Mouse (Mus musculus) effector memory CD4-positive, alpha-beta T cell, adult 5 months (primary cell): ENCODE measurements around the gene Celsr2. TPM values are rescaled to one million over a fixed set of nuclear protein-coding genes. Genes with fewer than 3 reads are reported as not detected.

Experiments
- polyA plus RNA-seq: library from polyadenylated mRNA; unstranded; fragments of 100-300 nt; shearing (Covaris generic); gene quantifications from one replicate; pipeline ENCODE4 v1.2.1, GENCODE M21; 2017

Gene Celsr2
- 0.51 TPM for polyA plus RNA-seq

GRCm38 (mm10) chr3:108414857-108415830, at the start of gene Celsr2:
TSS of gene Celsr2 (minus strand) at chr3:108415552.

GRCm38 (mm10) chr3:108444698-108445365, 29.5 kb upstream of the Celsr2 start, which contains the start of gene Sars:
TSS of gene Sars (minus strand) at chr3:108445209.

GRCm38 (mm10) chr3:108383485-108384354, 31.6 kb downstream of the Celsr2 start, which contains the start of gene Psrc1:
TSS of gene Psrc1 (plus strand) at chr3:108383839.

GRCm38 (mm10) chr3:108364270-108364995, 50.9 kb downstream of the Celsr2 start, which contains the start of gene Mybphl:
TSS of gene Mybphl (plus strand) at chr3:108364911.

Other genes with a start within 250 kb of the Celsr2 start
- 1.2 TPM for gene Amigo1, start 229.2 kb downstream of the Celsr2 start, polyA plus RNA-seq
- 12.4 TPM for gene Cyb561d1, start 214.3 kb downstream of the Celsr2 start, polyA plus RNA-seq
- gene Atxn7l2, start 204.6 kb downstream of the Celsr2 start, polyA plus RNA-seq = 14.9 TPM
- gene Sypl2, start 188.9 kb downstream of the Celsr2 start, polyA plus RNA-seq = not detected
- gene Psma5, start 158.6 kb downstream of the Celsr2 start, polyA plus RNA-seq = 56.4 TPM
- gene Sort1, start 131.5 kb downstream of the Celsr2 start, polyA plus RNA-seq = not detected
- not detected for gene Mybphl, start 50.6 kb downstream of the Celsr2 start, polyA plus RNA-seq
- 0.34 TPM for gene Psrc1, start 31.7 kb downstream of the Celsr2 start, polyA plus RNA-seq
- 119 TPM for gene Sars, start 29.7 kb upstream of the Celsr2 start, polyA plus RNA-seq
- not detected for gene 1700013F07Rik, start 118.6 kb upstream of the Celsr2 start, polyA plus RNA-seq
- gene 5330417C22Rik, start 121.0 kb upstream of the Celsr2 start, polyA plus RNA-seq = 0.22 TPM
- 49.6 TPM for gene Tmem167b, start 146.9 kb upstream of the Celsr2 start, polyA plus RNA-seq
- 31.5 TPM for gene Taf13, start 156.1 kb upstream of the Celsr2 start, polyA plus RNA-seq
- 22.0 TPM for gene Wdr47, start 175.7 kb upstream of the Celsr2 start, polyA plus RNA-seq
- gene Clcc1, start 238.4 kb upstream of the Celsr2 start, polyA plus RNA-seq = 38.4 TPM